Mouse (Mus musculus): ENCODE data around the gene Man2a2. TPM values are rescaled to one million over a fixed set of nuclear protein-coding genes. Genes with fewer than 3 reads are reported as not detected.

Man2a2 gene
- total RNA-seq, 2 experiments from 2014 or later: 128 to 158 TPM

GRCm38 (mm10) chr7:80315733-80316132 is 55.4 kb downstream of the Man2a2 start:
- intact Hi-C loops (cut with DNase I): no loop called here
- no peak for DNase-seq (ENCODE audit: low spot score in 2 of 2)

DNA sequence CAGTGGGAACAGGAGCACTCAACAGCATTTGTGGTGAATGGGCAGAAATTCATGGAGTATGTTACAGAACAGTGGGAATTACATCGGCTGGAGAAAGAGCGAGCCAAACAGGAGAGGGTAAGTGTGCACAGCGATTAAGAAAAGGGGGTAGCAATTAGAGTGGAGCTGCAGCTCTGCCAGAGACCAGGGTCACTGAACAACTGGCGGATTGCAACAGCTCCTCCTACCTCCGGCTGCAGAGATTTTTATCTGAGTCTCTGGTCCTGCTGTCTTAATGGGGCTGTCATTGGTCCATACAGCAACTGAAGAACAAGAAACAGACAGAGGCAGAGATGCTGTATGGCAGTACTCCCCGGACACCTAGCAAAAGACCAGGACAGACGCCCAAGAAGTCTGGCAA is 60.4 kb downstream of the Man2a2 start:
- intact Hi-C loops (cut with DNase I): no loop called here
- no peak for DNase-seq (ENCODE audit: low spot score in 2 of 2)

GRCm38 (mm10) chr7:80307766-80308165 is 63.4 kb downstream of the Man2a2 start:
- DNase-seq (ENCODE audit: low spot score in 2 of 2): no peak
- intact Hi-C loops (cut with DNase I): no loop called here

GRCm38 (mm10) chr7:80301522-80301921 is 69.7 kb downstream of the Man2a2 start:
- no peak for DNase-seq (ENCODE audit: low spot score in 2 of 2)

DNA sequence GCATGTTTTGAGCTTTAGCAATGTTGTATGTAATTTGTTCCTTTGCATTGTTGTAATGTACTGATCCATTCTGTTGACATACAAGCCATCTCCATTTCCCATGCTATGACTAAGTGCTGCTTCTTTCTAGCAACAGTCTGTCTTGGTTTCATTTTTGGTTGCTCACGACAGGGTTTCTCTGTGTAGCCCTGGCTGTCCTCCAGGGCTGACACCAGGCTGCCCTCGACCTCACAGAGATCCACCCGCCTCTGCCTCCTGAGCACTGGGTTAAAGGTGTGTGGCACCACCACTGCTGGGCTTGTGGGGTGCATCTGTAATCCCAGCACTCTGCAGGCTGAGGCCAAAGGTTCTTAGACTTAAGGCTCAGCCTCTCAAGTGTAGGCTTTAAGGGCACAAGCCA is 71.6 kb downstream of the Man2a2 start:
- DNase-seq (ENCODE audit: low spot score in 2 of 2): no peak
- intact Hi-C loops (cut with DNase I): no loop called here

More at GRCm38 (mm10) chr7:80301522-80301921, 69.7 kb downstream of the Man2a2 start:
- intact Hi-C loops (cut with DNase I): no loop called here

Other genes starting within 250 kb of the Man2a2 start
- 10 to 100 TPM; 16.9 to 19.1 TPM for gene Sema4b, start 184.5 kb downstream of the Man2a2 start, total RNA-seq (2021)
- gene Cib1, start 138.6 kb downstream of the Man2a2 start, total RNA-seq (2021): 10 to 100 TPM; 21.7 to 21.8 TPM
- 1 to 10 TPM; 6.0 to 6.6 TPM for gene Gdpgp1, start 138.5 kb downstream of the Man2a2 start, total RNA-seq (2021)
- 1 to 10 TPM; 1.7 to 1.8 TPM for gene Ttll13, start 125.0 kb downstream of the Man2a2 start, total RNA-seq (2021)
- gene Ngrn, start 110.2 kb downstream of the Man2a2 start, total RNA-seq (2021): 10 to 100 TPM; 44.8 to 45.9 TPM
- 10 to 100 TPM; 19.0 to 25.3 TPM for gene Vps33b, start 101.7 kb downstream of the Man2a2 start, total RNA-seq (2021)
- gene Prc1, start 76.9 kb downstream of the Man2a2 start, total RNA-seq (2021): 1 to 10 TPM in 1 of 2 experiments, under 1 TPM in 1; 0.95 to 1.8 TPM
- gene Rccd1, start 46.9 kb downstream of the Man2a2 start, total RNA-seq (2021): 10 to 100 TPM; 13.1 to 17.1 TPM
- 10 to 100 TPM; 36.4 to 39.6 TPM for gene Unc45a, start 30.4 kb downstream of the Man2a2 start, total RNA-seq (2021)
- gene Hddc3, start 28.3 kb downstream of the Man2a2 start, total RNA-seq (2021): 10 to 100 TPM; 52.9 to 65.7 TPM
- 1 to 10 TPM; 6.0 to 7.1 TPM for gene Fes, start 16.6 kb upstream of the Man2a2 start, total RNA-seq (2021)
- gene Furin, start 34.1 kb upstream of the Man2a2 start, total RNA-seq (2021): 10 to 100 TPM; 30.7 to 38.5 TPM
- gene Blm, start 163.7 kb upstream of the Man2a2 start, total RNA-seq (2021): 1 to 10 TPM; 5.2 to 5.9 TPM